Mouse (Mus musculus) C2C12 (cell line): Measurements from ENCODE around the gene Hhipl2.

ENCODE experiments used
- CTCF ChIP-seq: IDR thresholded peaks from one replicate; pipeline ENCODE4 v1.5.1; 2011; ENCODE audit not compliant: control insufficient read depth, insufficient read depth, insufficient read length
- MAX ChIP-seq: IDR thresholded peaks from one replicate; pipeline ENCODE4 v1.6.1; 2011; ENCODE audit warnings: mild to moderate bottlenecking, control low read depth
- MYOD1 ChIP-seq: IDR thresholded peaks from one replicate; pipeline ENCODE4 v1.6.1; 2011; ENCODE audit warnings: low read depth; ENCODE audit not compliant: control insufficient read depth, insufficient read length
- MYOG ChIP-seq: IDR thresholded peaks from one replicate; pipeline ENCODE4 v1.6.1; 2011; ENCODE audit not compliant: control insufficient read depth, insufficient read length; ENCODE audit errors: extremely low read depth

DNA sequence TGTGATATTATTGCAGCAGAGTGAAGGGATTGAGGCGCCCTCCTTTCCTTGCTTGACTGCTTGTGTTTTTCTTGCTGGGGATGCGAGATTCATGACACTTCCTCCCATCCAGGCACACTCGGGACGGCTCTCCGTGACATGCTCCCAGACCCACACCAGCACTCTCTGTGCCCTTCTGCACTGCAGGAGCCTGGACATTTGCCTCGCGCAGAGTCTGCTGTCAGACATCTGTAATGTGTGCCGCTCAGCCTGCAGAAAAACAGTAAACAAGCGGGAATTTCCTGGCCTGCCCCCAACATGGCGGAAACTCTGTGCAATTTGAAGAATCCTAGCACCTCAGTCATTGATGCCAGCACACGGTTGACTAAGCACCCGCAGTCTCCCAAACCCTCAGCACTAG, at the start of gene Hhipl2:
- TF ChIP-seq CTCF (no peak), MYOD1 (no peak), MYOG (no peak), MAX (no peak)
